Mouse (Mus musculus) T-helper 2 cell (primary cell): ENCODE measurements around the gene Dgcr2.

ENCODE experiments used
- in situ Hi-C: fragments of 300-600 bp; cut with MboI, MseI; formaldehyde crosslinking; loops from one replicate; pipeline ENCODE4 v1.15.1; 2025; ENCODE audit warnings: high pct_unique_total_duplicates

The Dgcr2 gene

GRCm38 (mm10) chr16:17848928-17849327, 49.4 kb downstream of the Dgcr2 start:
- in situ Hi-C loops = no loop called here

GRCm38 (mm10) chr16:17848431-17848830, 49.9 kb downstream of the Dgcr2 start:
- in situ Hi-C loops = no loop called here

GRCm38 (mm10) chr16:17843701-17844365, 54.5 kb downstream of the Dgcr2 start:
- in situ Hi-C loops = no loop called here

- in situ Hi-C loops = no loop called here
Measured at GRCm38 (mm10) chr16:17842437-17842836, 55.9 kb downstream of the Dgcr2 start.

- in situ Hi-C loops = no loop called here
Measured at GRCm38 (mm10) chr16:17839976-17840375, 58.4 kb downstream of the Dgcr2 start.

GRCm38 (mm10) chr16:17838051-17838450, 60.3 kb downstream of the Dgcr2 start, which contains the start of gene Car15:
Gene Car15 (minus strand): TSS chr16:17838364.
- in situ Hi-C loops = no loop called here

GRCm38 (mm10) chr16:17835481-17835880, 62.9 kb downstream of the Dgcr2 start:
- in situ Hi-C loops = no loop called here

- in situ Hi-C loops = no loop called here
Measured at GRCm38 (mm10) chr16:17834543-17834942, 63.8 kb downstream of the Dgcr2 start.

- in situ Hi-C loops = no loop called here
Measured at GRCm38 (mm10) chr16:17833681-17834399, 64.5 kb downstream of the Dgcr2 start.

GRCm38 (mm10) chr16:17833321-17833680, 65.1 kb downstream of the Dgcr2 start:
- in situ Hi-C loops = no loop called here

- in situ Hi-C loops = no loop called here
Measured at GRCm38 (mm10) chr16:17832821-17833220, 65.5 kb downstream of the Dgcr2 start, which contains the start of gene B830017H08Rik. Gene B830017H08Rik (plus strand): TSS chr16:17833121.

- in situ Hi-C loops = no loop called here
Measured at GRCm38 (mm10) chr16:17831781-17832180, 66.6 kb downstream of the Dgcr2 start.

- in situ Hi-C loops = no loop called here
Measured at GRCm38 (mm10) chr16:17830385-17831178, 67.8 kb downstream of the Dgcr2 start.

GRCm38 (mm10) chr16:17828867-17829266, 69.5 kb downstream of the Dgcr2 start:
- in situ Hi-C loops = no loop called here

GRCm38 (mm10) chr16:17828229-17828628, 70.1 kb downstream of the Dgcr2 start:
- in situ Hi-C loops = no loop called here

- in situ Hi-C loops = no loop called here
Measured at GRCm38 (mm10) chr16:17826500-17826899, 71.9 kb downstream of the Dgcr2 start.

GRCm38 (mm10) chr16:17816528-17816927, 81.8 kb downstream of the Dgcr2 start:
- in situ Hi-C loops = loop anchor here (10.0 kb wide), 1 partner anchor 1118 kb away; no protein-coding TSS in a partner anchor

- in situ Hi-C loops = loop anchor here (10.0 kb wide), 1 partner anchor 1119 kb away; no protein-coding TSS in a partner anchor
Measured at GRCm38 (mm10) chr16:17815411-17816402, 82.7 kb downstream of the Dgcr2 start.

GRCm38 (mm10) chr16:17813173-17813572, 85.2 kb downstream of the Dgcr2 start:
- in situ Hi-C loops = loop anchor here (10.0 kb wide), 1 partner anchor 1122 kb away; no protein-coding TSS in a partner anchor

- in situ Hi-C loops = loop anchor here (10.0 kb wide), 1 partner anchor 1123 kb away; no protein-coding TSS in a partner anchor
Measured at GRCm38 (mm10) chr16:17812120-17812519, 86.2 kb downstream of the Dgcr2 start.

GRCm38 (mm10) chr16:17809711-17810110, 88.7 kb downstream of the Dgcr2 start:
- in situ Hi-C loops = loop anchor here (10.0 kb wide), 1 partner anchor 1125 kb away; no protein-coding TSS in a partner anchor
